ENCODE assay signal across 3 mouse cellular contexts in the genomic region with DNA sequence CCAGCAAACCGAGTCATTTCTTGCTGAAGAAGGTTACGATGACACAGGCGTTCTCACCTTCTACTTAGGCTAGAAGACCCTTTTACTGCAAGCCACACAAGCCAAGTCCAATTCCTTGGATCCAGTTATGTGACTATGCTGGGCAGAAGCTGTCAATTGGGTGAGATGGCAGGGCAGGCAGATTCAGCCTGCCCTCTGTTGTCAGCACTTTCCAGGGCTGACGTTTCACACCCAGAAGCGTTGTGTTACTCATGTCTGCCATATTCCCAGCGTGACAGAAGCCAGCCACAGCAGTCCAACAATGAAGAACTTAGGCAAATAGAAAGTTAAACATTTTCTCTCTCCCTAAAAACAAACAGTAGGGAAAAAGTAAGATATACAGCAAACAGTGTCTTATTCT. TPM values are rescaled to one million over a fixed set of nuclear protein-coding genes. Genes with fewer than 3 reads are reported as not detected.
"Had no signal": no experiment of that assay in that cellular context is flagged by ENCODE, and none has a peak within 500 bp of the region (broad histone marks: within the 10 kb centered on the region; RNA-seq: fewer than 3 reads in every experiment).

No protein-coding gene starts in this region.

RNA-seq across cellular contexts. Expression of gene Sytl3, which starts 38.9 kb away (rescaled TPM):
- polyA plus RNA-seq: midbrain, embryonic 12.5 days; myocyte; neural tube, embryonic 11.5 days had no signal
